Mouse (Mus musculus): ENCODE results near the gene Fam163b. TPM values are rescaled to one million over a fixed set of nuclear protein-coding genes. Genes with fewer than 3 reads are reported as not detected.

Gene Fam163b
- total RNA-seq (2021) = 100 to 1,000 TPM; 110 to 119 TPM
- long read RNA-seq, experiment 1, transcript Fam163b-201 (3 exons, 2,959 nt) = major isoform, 20 of 34 reads
- long read RNA-seq, experiment 1, partial matches to known transcripts = 0 of 34 reads
- long read RNA-seq, experiment 1, other reads (novel, unspliced or antisense) = 14 of 34 reads
- long read RNA-seq, experiment 2, transcript Fam163b-201 (3 exons, 2,959 nt) = major isoform, 19 of 29 reads
- long read RNA-seq, experiment 2, partial matches to known transcripts = 0 of 29 reads
- long read RNA-seq, experiment 2, other reads (novel, unspliced or antisense) = 10 of 29 reads

- DNase-seq (ENCODE audit: low spot score in 2 of 2) = peak in 1 of 2 experiments; percentile 50
These were observed at the start of gene Fam163b for GRCm38 (mm10) chr2:27141950-27142693. Fam163b (minus strand) TSS chr2:27142491.

GRCm38 (mm10) chr2:27189994-27190393 lies 47.7 kb upstream of the Fam163b start:
- DNase-seq (ENCODE audit: low spot score in 2 of 2) = no peak

GRCm38 (mm10) chr2:27187531-27187930 lies 45.2 kb upstream of the Fam163b start:
- no peak for DNase-seq (ENCODE audit: low spot score in 2 of 2)

GRCm38 (mm10) chr2:27183734-27184133 lies 41.4 kb upstream of the Fam163b start:
- no peak for DNase-seq (ENCODE audit: low spot score in 2 of 2)

GRCm38 (mm10) chr2:27181907-27182306 lies 39.6 kb upstream of the Fam163b start:
- DNase-seq (ENCODE audit: low spot score in 2 of 2) = no peak

GRCm38 (mm10) chr2:27179101-27179500 lies 36.8 kb upstream of the Fam163b start:
- DNase-seq (ENCODE audit: low spot score in 2 of 2) = no peak

- no peak for DNase-seq (ENCODE audit: low spot score in 2 of 2)
These were observed 33.5 kb upstream of the Fam163b start for GRCm38 (mm10) chr2:27175696-27176267.

GRCm38 (mm10) chr2:27174242-27174641 lies 32.0 kb upstream of the Fam163b start:
- DNase-seq (ENCODE audit: low spot score in 2 of 2) = peak in 1 of 2 experiments; percentile 62

GRCm38 (mm10) chr2:27166999-27167398 lies 24.7 kb upstream of the Fam163b start:
- DNase-seq (ENCODE audit: low spot score in 2 of 2) = no peak

- peak; percentile 69 to 86 for DNase-seq (ENCODE audit: low spot score in 2 of 2)
These were observed 23.8 kb upstream of the Fam163b start for GRCm38 (mm10) chr2:27166074-27166473.

- peak; percentile 70 to 85 for DNase-seq (ENCODE audit: low spot score in 2 of 2)
These were observed 22.7 kb upstream of the Fam163b start, which contains the start of gene Dbh for GRCm38 (mm10) chr2:27164796-27165590. Dbh (plus strand) TSS chr2:27165233.

- peak; percentile 48 to 75 for DNase-seq (ENCODE audit: low spot score in 2 of 2)
These were observed 21.6 kb upstream of the Fam163b start for GRCm38 (mm10) chr2:27163851-27164250.

- no peak for DNase-seq (ENCODE audit: low spot score in 2 of 2)
These were observed 20.4 kb upstream of the Fam163b start for GRCm38 (mm10) chr2:27162656-27163055.

- no peak for DNase-seq (ENCODE audit: low spot score in 2 of 2)
These were observed 19.2 kb upstream of the Fam163b start for GRCm38 (mm10) chr2:27161526-27161925.

- DNase-seq (ENCODE audit: low spot score in 2 of 2) = no peak
These were observed 14.3 kb upstream of the Fam163b start for GRCm38 (mm10) chr2:27156596-27156995.

GRCm38 (mm10) chr2:27154466-27155185 lies 12.3 kb upstream of the Fam163b start:
- no peak for DNase-seq (ENCODE audit: low spot score in 2 of 2)

GRCm38 (mm10) chr2:27149457-27149856 lies 7.2 kb upstream of the Fam163b start:
- DNase-seq (ENCODE audit: low spot score in 2 of 2) = no peak

GRCm38 (mm10) chr2:27146840-27147239 lies 4.5 kb upstream of the Fam163b start:
- no peak for DNase-seq (ENCODE audit: low spot score in 2 of 2)

- no peak for DNase-seq (ENCODE audit: low spot score in 2 of 2)
These were observed 2.7 kb upstream of the Fam163b start for GRCm38 (mm10) chr2:27144957-27145356.

- no peak for DNase-seq (ENCODE audit: low spot score in 2 of 2)
These were observed 3.9 kb downstream of the Fam163b start for GRCm38 (mm10) chr2:27138356-27138755.

- DNase-seq (ENCODE audit: low spot score in 2 of 2) = no peak
These were observed 5.5 kb downstream of the Fam163b start for GRCm38 (mm10) chr2:27136789-27137188.
